Comparison of ENCODE assay signal across 8 mouse cellular contexts in genomic region chr12:55598887-55599561, GRCm38 (mm10). TPM values are rescaled to one million over a fixed set of nuclear protein-coding genes. Genes with fewer than 3 reads are reported as not detected.
DNase-seq lines count a peak whose midpoint lies in the region; ATAC-seq and TF ChIP-seq lines count a peak whose summit lies in the region.

Gene Insm2 (plus strand): TSS chr12:55599427.

- no peak for TF ChIP-seq POLR2A in lung, adult 2 months (IDR thresholded peaks at IDR 0.05; ENCODE audit: borderline replicate concordance, extremely low read depth, low read depth, low read length)

- peak within 1 kb of the TSS; percentile 83 for H3K4me2 ChIP-seq in embryonic facial prominence, embryonic 12.5 days (replicated peaks)
- H3K4me2 ChIP-seq in midbrain, postnatal 0 days (ENCODE audit: low read depth, low read length, poor library complexity, severe bottlenecking), result peak within 1 kb of the TSS; percentile 93

- peak; percentile 46 to 48 for DNase-seq in cerebellum, postnatal 14 days
- DNase-seq in cerebellum, adult 11-12 months, result no peak
- DNase-seq in lung, postnatal 10 days, result peak; percentile 1
- no peak for DNase-seq in lung, adult 2 months
- DNase-seq in induced T-regulatory cell, adult 2 months (ENCODE audit: low read depth), result peak; percentile 14
- DNase-seq in midbrain, postnatal 0 days (ENCODE audit: low spot score), result no peak
- no peak for DNase-seq in spleen, postnatal 36 days (ENCODE audit: low spot score in 2 of 2)

- no peak within 1 kb of the TSS for H3K9ac ChIP-seq in embryonic facial prominence, embryonic 12.5 days
- peak within 1 kb of the TSS; percentile 57 for H3K9ac ChIP-seq in midbrain, postnatal 0 days (replicated peaks; ENCODE audit: low read length, poor library complexity, severe bottlenecking)

- peaks cover 57% of the 10 kb centered on the region for H3K27me3 ChIP-seq in embryonic facial prominence, embryonic 12.5 days
- H3K27me3 ChIP-seq in midbrain, postnatal 0 days (ENCODE audit: insufficient read depth, low read length), result peaks cover 37% of the 10 kb centered on the region

- TF ChIP-seq CTCF in lung, adult 2 months (IDR thresholded peaks at IDR 0.05; ENCODE audit: insufficient read depth, low read length), result no peak
- no peak for TF ChIP-seq CTCF in midbrain, postnatal 0 days (IDR thresholded peaks at IDR 0.05)

- no peak within 1 kb of the TSS for H3K4me3 ChIP-seq in lung, adult 2 months (replicated peaks; ENCODE audit: extremely low read depth, low read depth, low read length)
- peak within 1 kb of the TSS; percentile 44 for H3K4me3 ChIP-seq in embryonic facial prominence, embryonic 12.5 days
- peak within 1 kb of the TSS; percentile 50 for H3K4me3 ChIP-seq in midbrain, postnatal 0 days (ENCODE audit: low read depth, low read length)

- H3K9me3 ChIP-seq in embryonic facial prominence, embryonic 12.5 days, result no peaks in the 10 kb centered on the region
- H3K9me3 ChIP-seq in midbrain, postnatal 0 days (ENCODE audit: low read length), result no peaks in the 10 kb centered on the region

- WGBS in lung, adult 2 months, result 1% methylated on average over 73 of the region's 77 CpGs
- whole genome bisulfite sequencing in embryonic facial prominence, embryonic 12.5 days, result under 1% methylated on average over 64 of the region's 77 CpGs
- under 1% methylated on average over 66 of the region's 77 CpGs for WGBS in midbrain, postnatal 0 days

- H3K4me1 ChIP-seq in lung, adult 2 months (ENCODE audit: control insufficient read depth, insufficient read depth, low read length), result no peaks in the 10 kb centered on the region
- peaks cover 19% of the 10 kb centered on the region for H3K4me1 ChIP-seq in embryonic facial prominence, embryonic 12.5 days
- H3K4me1 ChIP-seq in midbrain, postnatal 0 days (ENCODE audit: insufficient read depth, low read length), result 0 out of 2 replicates have a peak, but pooled peaks cover 4% of the 10 kb centered on the region

- ATAC-seq in embryonic facial prominence, embryonic 12.5 days (ENCODE audit: insufficient number of reproducible peaks, insufficient read depth, low FRiP score, low TSS enrichment), result peak; percentile 44; the same call in 1 of the 2 replicates
- peak; percentile 67 for ATAC-seq in midbrain, postnatal 0 days (ENCODE audit: low FRiP score)

- H3K36me3 ChIP-seq in embryonic facial prominence, embryonic 12.5 days, result no peaks in the 10 kb centered on the region
- peaks cover 6% of the 10 kb centered on the region; the same call in 1 of the 2 replicates for H3K36me3 ChIP-seq in midbrain, postnatal 0 days (ENCODE audit: insufficient read depth, low read length)

- no peak within 1 kb of the TSS for H3K27ac ChIP-seq in embryonic facial prominence, embryonic 12.5 days
- H3K27ac ChIP-seq in midbrain, postnatal 0 days (ENCODE audit: low read depth, low read length), result no peak within 1 kb of the TSS

RNA-seq across cellular contexts. Expression of gene Insm2, which starts in this region (rescaled TPM):
- polyA plus RNA-seq in lung, adult 2 months (2012; rRNA removed), result not detected in 2 replicates
- 0.93 and 1.1 TPM in 2 replicates for polyA plus RNA-seq in embryonic facial prominence, embryonic 12.5 days (2016; fragmentation: Nextera tagmentation; extraction: Ambion mirVana)
- 0.66 and 1.5 TPM in 2 replicates for total RNA-seq in midbrain, postnatal 0 days (2014; rRNA removed)
- 0.59 and 1.1 TPM in 2 replicates for polyA plus RNA-seq in midbrain, postnatal 0 days (2015; fragmentation: Nextera tagmentation; extraction: Ambion mirVana)

Comparison
In these comparisons a context has a peak if more than half of its experiments do, and no peak if none do; other contexts are left out.
1. DNase-seq: peak in cerebellum, postnatal 14 days (2 of 2), lung, postnatal 10 days (single experiment) and induced T-regulatory cell, adult 2 months (single experiment); none in cerebellum, adult 11-12 months (single experiment), lung, adult 2 months (single experiment), midbrain, postnatal 0 days (single experiment) and spleen, postnatal 36 days (0 of 2).